Mouse (Mus musculus) c-Kit-positive CD71-positive TER-119-positive erythroid progenitor cells, embryonic 14.5 days (primary cell): ENCODE measurements at regions not wholly inside any gene's neighbourhood (a gene's known extent, or its start where the extent isn't known, plus 50 kb on each side); places are given as distances from the start of the nearest gene placed in this dataset.

Experiments used
- DNase-seq: peaks from one replicate; pipeline ENCODE4 v3.0.0-alpha.2; 2013; ENCODE audit warnings: low spot score

GRCm38 (mm10) chr2:61100854-61101253 is 137.9 kb upstream of the Rbms1 start:
- no peak for DNase-seq

GRCm38 (mm10) chr2:61088501-61088900 is 125.5 kb upstream of the Rbms1 start:
- no peak for DNase-seq

GRCm38 (mm10) chr2:61084835-61085234 is 121.8 kb upstream of the Rbms1 start:
- DNase-seq, result no peak

GRCm38 (mm10) chr2:61083100-61083499 is 120.1 kb upstream of the Rbms1 start:
- DNase-seq, result no peak

- DNase-seq, result no peak
These were observed 119.6 kb upstream of the Rbms1 start for GRCm38 (mm10) chr2:61082640-61083039.

GRCm38 (mm10) chr2:61080006-61080405 is 117.0 kb upstream of the Rbms1 start:
- DNase-seq, result no peak

GRCm38 (mm10) chr2:61071025-61071424 is 108.0 kb upstream of the Rbms1 start:
- no peak for DNase-seq

GRCm38 (mm10) chr2:61067877-61068276 is 104.9 kb upstream of the Rbms1 start:
- DNase-seq, result no peak

GRCm38 (mm10) chr2:61062125-61062524 is 99.1 kb upstream of the Rbms1 start:
- DNase-seq, result no peak

- no peak for DNase-seq
These were observed 97.9 kb upstream of the Rbms1 start for GRCm38 (mm10) chr2:61060906-61061305.

- DNase-seq, result no peak
These were observed 95.7 kb upstream of the Rbms1 start for GRCm38 (mm10) chr2:61058545-61059235.

- no peak for DNase-seq
These were observed 89.3 kb upstream of the Rbms1 start for GRCm38 (mm10) chr2:61052296-61052695.

- no peak for DNase-seq
These were observed 88.8 kb upstream of the Rbms1 start for GRCm38 (mm10) chr2:61051808-61052207.

- DNase-seq, result no peak
These were observed 83.2 kb upstream of the Rbms1 start for GRCm38 (mm10) chr2:61046111-61046767.

- DNase-seq, result no peak
These were observed 82.5 kb upstream of the Rbms1 start for GRCm38 (mm10) chr2:61045467-61045866.

- DNase-seq, result no peak
These were observed 69.9 kb upstream of the Rbms1 start for GRCm38 (mm10) chr2:61032920-61033319.

- DNase-seq, result no peak
These were observed 66.7 kb upstream of the Rbms1 start for GRCm38 (mm10) chr2:61029706-61030105.

- DNase-seq, result no peak
These were observed 65.6 kb upstream of the Rbms1 start for GRCm38 (mm10) chr2:61028578-61028977.

- no peak for DNase-seq
These were observed 64.7 kb upstream of the Rbms1 start for GRCm38 (mm10) chr2:61027686-61028085.

- no peak for DNase-seq
These were observed 59.4 kb upstream of the Rbms1 start for GRCm38 (mm10) chr2:61022411-61022810.

GRCm38 (mm10) chr2:61020791-61021190 is 57.8 kb upstream of the Rbms1 start:
- DNase-seq, result no peak

- DNase-seq, result no peak
These were observed 50.0 kb upstream of the Rbms1 start for GRCm38 (mm10) chr2:61013006-61013405.
